Mouse (Mus musculus) adrenal gland, postnatal 36 days (tissue): ENCODE measurements at regions not wholly inside any gene's neighbourhood (a gene's known extent, or its start where the extent isn't known, plus 50 kb on each side); places are given as distances from the start of the nearest gene placed in this dataset.

Experiments used
- DNase-seq, 2 experiments: peaks; one replicate each; pipeline ENCODE4 v3.0.0; 2021; ENCODE audit warnings: mixed read lengths in 1 of 2

GRCm38 (mm10) chr14:106608341-106608927, 502.4 kb downstream of the Trim52 start:
- peak in 1 of 2 experiments; percentile 0 for DNase-seq
